15 mouse cellular contexts compared by ENCODE assay signal in the genomic region with DNA sequence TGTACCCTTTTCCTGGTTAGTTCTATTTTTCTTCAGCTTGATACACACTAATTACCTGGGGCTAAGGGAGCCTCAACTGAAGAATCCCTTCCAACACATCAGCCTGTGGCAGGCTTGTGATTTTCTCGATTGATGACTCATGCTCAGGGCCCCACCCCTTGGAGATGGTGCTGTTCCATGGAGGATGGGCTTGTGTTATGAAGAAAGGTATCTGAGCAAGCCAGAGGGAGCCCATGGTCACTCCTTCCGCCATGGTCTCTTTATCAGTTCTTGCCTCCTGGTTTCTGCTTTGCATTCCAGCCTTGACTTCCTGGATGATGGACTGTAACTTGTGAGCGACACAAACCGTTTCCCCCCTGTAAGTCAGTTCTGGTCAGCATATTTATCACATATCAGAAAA.
"Had no signal": no experiment of that assay in that cellular context is flagged by ENCODE, and none has a peak within 500 bp of the region (broad histone marks: within the 10 kb centered on the region; RNA-seq: fewer than 3 reads in every experiment).

No protein-coding gene starts in this region.

- H3K4me3 ChIP-seq: limb, embryonic 13.5 days; lung, embryonic 15.5 days; midbrain, embryonic 13.5 days; myocyte; neural tube, embryonic 15.5 days had no signal

- H3K36me3 ChIP-seq: limb, embryonic 13.5 days; lung, embryonic 15.5 days; midbrain, embryonic 13.5 days; neural tube, embryonic 15.5 days had no signal

- H3K9me3 ChIP-seq: limb, embryonic 13.5 days; lung, embryonic 15.5 days; midbrain, embryonic 13.5 days; neural tube, embryonic 15.5 days had no signal

- DNase-seq: kidney, adult 8-10 months; kidney, postnatal 25 days; layer of hippocampus, postnatal 36 days; left cerebral cortex, postnatal 4 days; lung, postnatal 14 days; thymus, adult 2 months; thymus, postnatal 36 days had no signal

- H3K4me1 ChIP-seq: lung, embryonic 15.5 days; midbrain, embryonic 13.5 days; neural tube, embryonic 15.5 days had no signal

- H3K4me2 ChIP-seq: limb, embryonic 13.5 days; lung, embryonic 15.5 days; midbrain, embryonic 13.5 days; neural tube, embryonic 15.5 days had no signal

- H3K27me3 ChIP-seq: limb, embryonic 13.5 days; lung, embryonic 15.5 days; midbrain, embryonic 13.5 days; neural tube, embryonic 15.5 days had no signal

- H3K27ac ChIP-seq: limb, embryonic 13.5 days; lung, embryonic 15.5 days; macrophage; midbrain, embryonic 13.5 days; neural tube, embryonic 15.5 days; stomach, postnatal 0 days had no signal

- H3K9ac ChIP-seq: limb, embryonic 13.5 days; lung, embryonic 15.5 days; midbrain, embryonic 13.5 days; neural tube, embryonic 15.5 days had no signal

- ATAC-seq: intestine, embryonic 16.5 days; midbrain, embryonic 13.5 days had no signal
